Mouse (Mus musculus): ENCODE results near the gene Rab25. TPM values are rescaled to one million over a fixed set of nuclear protein-coding genes. Genes with fewer than 3 reads are reported as not detected.
A peak's percentile ranks its signal among the peaks of the same experiment; 100 is the strongest.

Gene Rab25
- polyA plus RNA-seq, 1 experiment from 2014 or later: 0.29 TPM

- Histone ChIP-seq H3K9me3 (replicated peaks) (no peaks in the 10 kb centered on the region), H3K4me1 (peaks cover 79% of the 10 kb centered on the region), H3K36me3 (peaks cover 37% of the 10 kb centered on the region), H3K4me2 (no peak overlapping the region), H3K27me3 (replicated peaks) (no peaks in the 10 kb centered on the region), H3K9ac (replicated peaks) (no peak overlapping the region), H3K27ac (replicated peaks) (no peak overlapping the region), H3K4me3 (replicated peaks) (0 out of 2 replicates have a peak overlapping the region, but pooled peaks have one; percentile 3)
- no peak for ATAC-seq (ENCODE audit: low FRiP score)
- WGBS: 39% methylated on average over 9 of the region's 9 CpGs
Observed at GRCm38 (mm10) chr3:88538271-88539145, 9.6 kb downstream of the Rab25 start.

- ATAC-seq (ENCODE audit: low FRiP score): no peak
- Histone ChIP-seq H3K4me3 (replicated peaks) (no peak overlapping the region), H3K4me1 (peaks cover 75% of the 10 kb centered on the region), H3K9me3 (replicated peaks) (no peaks in the 10 kb centered on the region), H3K27me3 (replicated peaks) (no peaks in the 10 kb centered on the region), H3K36me3 (peaks cover 37% of the 10 kb centered on the region), H3K4me2 (peak overlapping the region; percentile 89), H3K27ac (replicated peaks) (no peak overlapping the region), H3K9ac (replicated peaks) (no peak overlapping the region)
- 78% methylated on average over 6 of the region's 6 CpGs for WGBS
Observed at GRCm38 (mm10) chr3:88537146-88537545, 11.0 kb downstream of the Rab25 start.

- peaks cover 37% of the 10 kb centered on the region for H3K36me3 ChIP-seq
- H3K4me3 ChIP-seq (replicated peaks): peak overlapping the region; percentile 89
- no peak for ATAC-seq (ENCODE audit: low FRiP score)
- H3K27me3 ChIP-seq (replicated peaks): no peaks in the 10 kb centered on the region
- H3K4me2 ChIP-seq: peak overlapping the region; percentile 89
- H3K9ac ChIP-seq (replicated peaks): peak overlapping the region; percentile 99
- no peaks in the 10 kb centered on the region for H3K9me3 ChIP-seq (replicated peaks)
- H3K27ac ChIP-seq (replicated peaks): peak overlapping the region; percentile 25; the same call in 1 of the 2 replicates
- H3K4me1 ChIP-seq: peaks cover 66% of the 10 kb centered on the region
- 7% methylated on average over 64 of the region's 64 CpGs for WGBS
Observed at GRCm38 (mm10) chr3:88536103-88536930, 11.8 kb downstream of the Rab25 start.

GRCm38 (mm10) chr3:88535527-88535926 is 12.6 kb downstream of the Rab25 start:
- no peak for ATAC-seq (ENCODE audit: low FRiP score)
- no peak overlapping the region for H3K27ac ChIP-seq (replicated peaks)
- peak overlapping the region; percentile 89 for H3K4me3 ChIP-seq (replicated peaks)
- no peaks in the 10 kb centered on the region for H3K9me3 ChIP-seq (replicated peaks)
- H3K4me2 ChIP-seq: peak overlapping the region; percentile 89
- peak overlapping the region; percentile 99 for H3K9ac ChIP-seq (replicated peaks)
- peaks cover 67% of the 10 kb centered on the region for H3K4me1 ChIP-seq
- no peaks in the 10 kb centered on the region for H3K27me3 ChIP-seq (replicated peaks)
- WGBS: 48% methylated on average over 4 of the region's 4 CpGs
- peaks cover 35% of the 10 kb centered on the region for H3K36me3 ChIP-seq

- H3K4me1 ChIP-seq: peaks cover 67% of the 10 kb centered on the region
- no peak overlapping the region for H3K27ac ChIP-seq (replicated peaks)
- no peak for ATAC-seq (ENCODE audit: low FRiP score)
- H3K36me3 ChIP-seq: peaks cover 31% of the 10 kb centered on the region
- peak overlapping the region; percentile 89 for H3K4me3 ChIP-seq (replicated peaks)
- no peaks in the 10 kb centered on the region for H3K27me3 ChIP-seq (replicated peaks)
- H3K9ac ChIP-seq (replicated peaks): peak overlapping the region; percentile 99
- 17% methylated on average over 3 of the region's 3 CpGs for WGBS
- peak overlapping the region; percentile 89 for H3K4me2 ChIP-seq
- no peaks in the 10 kb centered on the region for H3K9me3 ChIP-seq (replicated peaks)
Observed at GRCm38 (mm10) chr3:88535005-88535404, 13.1 kb downstream of the Rab25 start.

GRCm38 (mm10) chr3:88533706-88534105 is 14.4 kb downstream of the Rab25 start:
- peaks cover 24% of the 10 kb centered on the region for H3K36me3 ChIP-seq
- H3K27ac ChIP-seq (replicated peaks): peak overlapping the region; percentile 97
- peak overlapping the region; percentile 89 for H3K4me2 ChIP-seq
- ATAC-seq (ENCODE audit: low FRiP score): no peak
- no peaks in the 10 kb centered on the region for H3K27me3 ChIP-seq (replicated peaks)
- peak overlapping the region; percentile 99 for H3K9ac ChIP-seq (replicated peaks)
- H3K4me1 ChIP-seq: peaks cover 72% of the 10 kb centered on the region
- no peaks in the 10 kb centered on the region for H3K9me3 ChIP-seq (replicated peaks)
- H3K4me3 ChIP-seq (replicated peaks): peak overlapping the region; percentile 89
- WGBS: 3% methylated on average over 4 of the region's 5 CpGs

- Histone ChIP-seq H3K4me2 (peak overlapping the region; percentile 89), H3K9me3 (replicated peaks) (no peaks in the 10 kb centered on the region), H3K4me3 (replicated peaks) (peak overlapping the region; percentile 89), H3K27me3 (replicated peaks) (no peaks in the 10 kb centered on the region), H3K9ac (replicated peaks) (peak overlapping the region; percentile 99), H3K4me1 (peaks cover 71% of the 10 kb centered on the region), H3K27ac (replicated peaks) (peak overlapping the region; percentile 97), H3K36me3 (peaks cover 16% of the 10 kb centered on the region)
- WGBS: under 1% methylated on average over 38 of the region's 40 CpGs
- peak; percentile 7; the same call in 1 of the 2 replicates for ATAC-seq (ENCODE audit: low FRiP score)
Observed at GRCm38 (mm10) chr3:88532689-88533511, 15.2 kb downstream of the Rab25 start.

GRCm38 (mm10) chr3:88532299-88532674 is 15.8 kb downstream of the Rab25 start, which contains the start of gene Mex3a:
TSS of gene Mex3a (plus strand) at chr3:88532395.
- Histone ChIP-seq H3K27ac (replicated peaks) (peak within 1 kb of the TSS; percentile 97), H3K36me3 (peaks cover 9% of the 10 kb centered on the region), H3K4me2 (peak within 1 kb of the TSS; percentile 89), H3K4me1 (peaks cover 71% of the 10 kb centered on the region), H3K27me3 (replicated peaks) (no peaks in the 10 kb centered on the region), H3K9me3 (replicated peaks) (no peaks in the 10 kb centered on the region), H3K4me3 (replicated peaks) (peak within 1 kb of the TSS; percentile 89), H3K9ac (replicated peaks) (peak within 1 kb of the TSS; percentile 99)
- peak; percentile 15; the same call in 1 of the 2 replicates for ATAC-seq (ENCODE audit: low FRiP score)
- WGBS: 1% methylated on average over 7 of the region's 31 CpGs

GRCm38 (mm10) chr3:88531348-88532298 is 16.5 kb downstream of the Rab25 start:
- peak overlapping the region; percentile 97 for H3K27ac ChIP-seq (replicated peaks)
- H3K36me3 ChIP-seq: peaks cover 3% of the 10 kb centered on the region; the same call in 1 of the 2 replicates
- H3K4me3 ChIP-seq (replicated peaks): peak overlapping the region; percentile 89
- peak overlapping the region; percentile 89 for H3K4me2 ChIP-seq
- WGBS: 0% methylated on average over 54 of the region's 63 CpGs
- H3K9me3 ChIP-seq (replicated peaks): no peaks in the 10 kb centered on the region
- H3K9ac ChIP-seq (replicated peaks): peak overlapping the region; percentile 99
- peak; percentile 87 for ATAC-seq (ENCODE audit: low FRiP score)
- peaks cover 71% of the 10 kb centered on the region for H3K4me1 ChIP-seq
- no peaks in the 10 kb centered on the region for H3K27me3 ChIP-seq (replicated peaks)

Measured in neural tube, embryonic 15.5 days (tissue).